Mouse (Mus musculus) lung, postnatal 25 days (tissue): ENCODE data around the gene Olfr469.
"Not testable (repeated sequence)": the region's sequence is repeated elsewhere in the genome, so short reads cannot be mapped to it uniquely, and the experiment has no call there.

ENCODE experiments used
- DNase-seq: peaks from one replicate; pipeline ENCODE4 v3.0.0; 2022; ENCODE audit warnings: low spot score

The Olfr469 gene

DNA sequence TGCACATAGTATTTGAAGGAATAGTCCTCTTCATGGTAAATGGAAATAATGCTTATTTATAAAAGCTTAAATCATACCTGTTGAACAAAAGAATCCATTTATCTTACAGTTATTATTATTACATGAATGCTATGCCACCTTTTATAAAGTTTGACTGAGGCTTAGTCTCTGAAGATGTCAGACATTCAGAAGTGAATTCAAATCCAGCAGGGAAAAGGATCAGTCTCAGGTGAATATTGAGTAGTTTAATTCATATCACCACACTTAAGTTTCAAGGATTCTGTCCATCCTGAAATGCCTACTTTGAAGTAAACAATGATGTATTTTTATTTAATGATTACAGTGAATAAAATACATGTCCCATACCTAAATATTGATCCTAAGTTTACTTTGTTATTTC is at the start of gene Olfr469:
Gene Olfr469 (minus strand): TSS at position 101 of the 400 bp plus-strand sequence.
- not testable (repeated sequence) for DNase-seq

DNA sequence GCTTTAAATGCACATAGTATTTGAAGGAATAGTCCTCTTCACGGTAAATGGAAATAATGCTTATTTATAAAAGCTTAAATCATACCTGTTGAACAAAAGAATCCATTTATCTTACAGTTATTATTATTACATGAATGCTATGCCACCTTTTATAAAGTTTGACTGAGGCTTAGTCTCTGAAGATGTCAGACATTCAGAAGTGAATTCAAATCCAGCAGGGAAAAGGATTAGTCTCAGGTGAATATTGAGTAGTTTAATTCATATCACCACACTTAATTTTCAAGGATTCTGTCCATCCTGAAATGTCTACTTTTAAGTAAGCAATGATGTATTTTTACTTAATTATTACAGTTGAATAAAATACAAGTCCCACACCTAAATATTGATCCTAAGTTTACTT is 22.0 kb upstream of the Olfr469 start, which contains the start of gene Olfr470:
Gene Olfr470 (minus strand): TSS at position 101 of the 400 bp plus-strand sequence.
- not testable (repeated sequence) for DNase-seq

DNA sequence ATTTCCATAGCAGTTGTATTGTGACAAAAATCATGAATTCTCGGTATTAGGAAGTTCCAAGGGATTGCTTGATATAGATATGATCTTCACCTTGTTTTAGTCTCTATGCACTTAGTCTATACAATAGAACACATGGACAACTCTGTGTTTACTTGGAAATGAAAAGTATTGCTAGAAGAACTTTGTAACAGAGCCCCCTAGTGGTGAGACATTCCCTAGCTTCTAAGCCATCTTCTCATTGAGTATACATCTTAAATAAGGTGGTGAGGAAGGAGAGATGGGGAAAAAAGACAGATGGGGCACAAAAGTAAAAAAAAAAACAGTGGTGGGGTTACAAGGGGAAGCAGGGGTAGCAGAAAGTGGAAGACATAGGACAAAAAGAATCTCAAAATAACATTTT is 16.4 kb upstream of the Olfr469 start:
- DNase-seq: no peak

DNA sequence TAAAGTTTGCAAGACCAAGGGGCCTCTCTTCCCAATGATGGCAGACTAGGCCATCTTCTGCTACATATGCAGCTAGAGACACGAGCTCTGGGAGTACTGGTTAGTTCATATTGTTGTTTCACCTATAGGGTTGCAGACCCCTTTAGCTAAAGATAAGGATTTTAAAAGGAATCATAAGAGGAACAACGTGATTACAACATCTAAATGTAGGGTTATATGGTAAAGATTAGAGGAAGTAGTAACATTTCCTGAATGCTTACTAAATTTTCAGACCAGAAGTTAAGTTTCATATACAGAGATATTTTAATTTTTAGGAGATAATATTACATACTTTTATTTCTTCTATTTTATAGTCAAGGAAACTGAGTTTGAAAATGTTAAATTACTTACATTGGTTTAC is 1.5 kb downstream of the Olfr469 start:
- not testable (repeated sequence) for DNase-seq

DNA sequence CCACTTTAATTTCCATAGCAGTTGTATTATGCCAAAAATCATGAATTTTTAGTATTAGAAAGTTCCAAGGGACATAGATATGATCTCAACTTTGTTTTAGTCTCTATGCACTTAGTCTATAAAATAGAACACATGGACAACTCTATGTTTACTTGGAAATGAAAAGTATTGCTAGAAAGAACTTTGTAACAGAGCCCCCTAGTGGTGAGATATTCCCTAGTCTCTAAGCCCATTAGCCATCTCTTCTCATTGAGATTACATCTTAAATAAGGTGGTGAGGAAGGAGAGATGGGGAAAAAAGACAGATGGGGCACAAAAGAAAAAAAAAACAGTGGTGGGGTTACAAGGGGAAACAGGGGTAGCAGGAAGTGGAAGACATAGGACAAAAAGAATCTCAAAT is 5.9 kb downstream of the Olfr469 start:
- DNase-seq: no peak

DNA sequence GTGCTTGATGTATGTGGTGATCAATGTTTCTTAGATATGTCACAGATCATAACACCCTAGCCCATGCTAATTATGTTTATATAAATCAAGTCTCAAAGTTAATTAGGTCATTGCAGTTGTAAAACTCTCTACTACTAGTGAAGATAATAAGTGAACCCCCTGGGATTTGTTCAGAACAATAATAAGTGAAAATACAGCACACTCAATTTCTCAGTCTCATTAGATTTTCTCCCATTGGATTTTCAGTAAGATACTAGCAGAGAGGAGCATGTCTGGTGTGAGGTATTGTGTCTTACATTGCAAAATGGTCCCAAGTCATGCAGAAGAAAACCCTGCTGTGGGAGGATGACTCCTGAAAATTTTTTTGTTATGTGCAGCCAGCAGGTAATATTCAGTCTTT is 13.4 kb downstream of the Olfr469 start, which contains the start of gene Olfr467:
Gene Olfr467 (plus strand): TSS at position 301 of the 400 bp plus-strand sequence.
- DNase-seq: no peak

DNA sequence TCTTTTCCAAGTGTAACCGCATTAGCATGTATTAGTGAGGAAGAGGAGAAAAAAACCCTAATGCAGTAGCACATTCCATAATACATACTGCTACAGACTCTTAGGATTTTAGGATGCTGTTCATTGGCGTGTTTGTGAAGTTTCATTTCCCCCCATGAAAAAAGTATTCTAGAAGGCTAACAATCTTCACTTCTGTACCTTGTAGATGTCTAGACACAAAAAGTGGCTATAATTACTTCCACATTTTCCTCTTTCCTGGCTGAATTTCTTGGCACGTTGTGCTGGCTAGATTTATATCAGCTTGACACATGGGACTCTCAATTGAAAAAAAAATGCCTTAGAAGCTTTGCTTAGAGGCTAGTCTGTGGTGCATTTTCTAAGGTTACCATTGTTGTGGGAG is 23.2 kb downstream of the Olfr469 start:
- no peak for DNase-seq

DNA sequence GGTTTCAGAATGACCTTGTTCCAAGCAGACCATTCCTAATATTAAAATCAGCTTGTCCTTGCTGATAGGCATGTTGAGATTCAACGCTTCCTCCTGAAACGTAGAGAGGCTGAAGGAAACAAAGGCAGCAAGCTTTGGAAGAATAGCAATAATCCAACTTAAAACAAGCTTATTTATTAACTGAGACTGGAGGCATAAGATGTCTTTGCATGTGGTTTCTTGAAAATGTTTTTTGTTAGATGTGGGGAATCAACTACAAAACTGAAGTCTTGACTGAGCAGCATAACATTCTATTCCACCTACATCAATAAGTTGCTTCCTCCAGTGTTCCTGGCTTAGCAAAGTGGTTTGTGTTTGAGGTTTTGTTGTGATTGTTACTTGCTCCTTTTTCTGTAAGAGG is 24.2 kb downstream of the Olfr469 start, which contains the start of gene Ovch2:
Gene Ovch2 (minus strand): TSS at position 101 of the 400 bp plus-strand sequence.
- DNase-seq: no peak

DNA sequence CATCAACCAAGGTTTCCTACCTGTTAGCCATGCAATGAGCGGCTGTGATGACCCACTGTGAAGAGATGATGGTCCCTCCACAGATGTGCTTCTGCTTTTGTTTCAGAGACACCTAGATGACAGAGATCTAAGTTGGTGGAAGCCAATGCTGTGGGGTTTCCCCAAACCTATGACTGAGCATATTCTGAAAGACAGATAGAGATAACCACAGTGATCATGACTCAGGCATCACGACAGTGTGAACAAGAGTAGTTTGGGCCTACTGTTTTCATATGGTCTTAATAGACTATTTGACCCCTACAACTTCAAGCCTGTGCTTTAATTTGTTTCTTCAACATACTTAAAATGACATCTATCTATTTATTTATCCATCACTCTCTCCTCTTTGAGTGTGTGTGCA is 28.8 kb downstream of the Olfr469 start:
- no peak for DNase-seq

DNA sequence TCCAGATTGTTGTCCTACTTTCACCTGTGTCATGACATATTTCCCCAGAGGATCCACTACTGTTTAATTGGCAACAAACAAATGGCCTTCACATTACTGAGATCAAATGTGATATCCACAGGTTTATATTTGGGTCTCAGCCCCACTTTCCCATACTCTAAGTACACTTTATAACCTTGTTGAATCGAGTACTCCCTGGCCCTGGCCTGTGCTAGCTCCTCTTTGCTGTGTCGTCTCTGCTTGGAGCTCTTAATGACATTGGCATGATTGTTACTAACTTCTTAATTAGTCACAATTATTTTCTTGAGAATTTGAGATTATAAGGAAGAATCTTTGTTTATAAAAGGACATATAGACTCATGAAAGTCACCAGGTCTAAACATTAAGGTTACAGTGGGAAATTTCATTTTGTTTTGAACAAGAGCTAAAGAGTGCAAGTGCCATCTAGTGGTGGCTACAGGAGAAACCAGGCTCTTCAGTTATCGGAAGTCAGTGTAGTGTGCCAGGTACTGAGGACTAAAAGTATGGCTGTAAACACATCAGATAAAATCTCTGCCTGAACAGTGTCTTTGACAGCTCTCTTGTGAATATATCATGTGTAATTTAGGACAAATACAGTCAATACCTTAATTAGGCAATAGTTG is 37.2 kb downstream of the Olfr469 start:
- DNase-seq: peak; percentile 2

DNA sequence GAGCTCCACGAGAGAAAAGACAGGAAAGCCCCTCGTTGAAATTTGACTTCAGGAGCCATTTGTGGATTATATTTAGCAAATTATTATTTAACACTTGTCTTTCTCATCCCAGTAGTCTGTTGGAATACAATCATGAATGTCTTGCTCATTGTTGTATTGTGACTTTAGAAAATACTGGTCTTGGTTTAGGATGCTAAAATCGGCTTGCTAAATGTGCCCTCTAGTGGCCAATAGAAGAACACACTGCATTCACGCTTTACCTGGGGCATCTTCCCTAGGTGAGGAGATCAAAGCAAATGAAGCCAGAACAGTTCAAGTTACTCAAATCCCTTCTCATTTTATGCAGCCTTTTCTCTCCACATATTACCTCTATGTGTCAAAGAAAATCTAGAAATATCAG is 45.7 kb downstream of the Olfr469 start:
- DNase-seq: peak; percentile 7

DNA sequence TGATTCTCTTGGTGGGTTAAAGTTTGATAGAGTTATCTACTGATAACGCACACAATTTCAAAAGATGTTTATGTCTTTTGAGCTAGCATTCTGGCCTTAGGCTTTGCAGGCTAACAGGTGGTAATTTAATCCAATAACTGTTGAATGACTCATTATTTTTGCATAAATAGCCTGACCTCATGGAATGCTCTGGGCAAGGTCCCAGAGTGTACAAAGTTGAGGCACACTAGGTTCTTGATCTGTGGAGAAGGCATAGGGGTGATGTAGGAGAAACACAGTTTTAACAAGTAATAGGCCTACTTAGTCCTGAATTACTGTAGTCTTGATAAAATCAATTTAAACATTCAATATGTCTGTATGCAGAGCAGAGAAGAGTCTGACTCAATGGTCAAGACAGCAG is 47.1 kb downstream of the Olfr469 start:
- DNase-seq: no peak

DNA sequence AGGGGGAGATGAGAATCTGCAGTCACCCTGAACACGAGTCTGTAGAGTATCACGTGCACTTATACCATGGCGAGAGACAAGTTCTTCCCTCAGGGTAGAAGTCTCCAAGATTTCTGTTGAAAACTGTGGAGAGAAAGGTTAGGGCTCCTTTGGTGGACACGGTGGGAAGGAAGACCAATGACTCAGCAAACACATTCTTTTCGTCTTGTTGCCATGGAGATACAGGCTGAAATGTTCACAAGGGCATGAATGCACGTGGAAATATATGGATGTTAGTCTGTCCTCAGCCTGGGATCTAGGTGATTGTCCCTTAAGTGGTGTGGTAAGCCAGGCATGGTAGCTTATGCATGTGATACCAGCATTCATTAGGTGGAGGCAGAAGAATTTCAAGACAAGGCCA is 54.5 kb downstream of the Olfr469 start:
- no peak for DNase-seq
